Mouse (Mus musculus): ENCODE data around the gene Mrps9. TPM values are rescaled to one million over a fixed set of nuclear protein-coding genes. Genes with fewer than 3 reads are reported as not detected.

Gene Mrps9
- polyA plus RNA-seq (2012; rRNA removed): 14.2 and 26.8 TPM in 2 replicates

GRCm38 (mm10) chr1:42850663-42851397 lies at the start of gene Mrps9:
Gene Mrps9, plus strand, starts transcription at chr1:42851233.
- TF ChIP-seq CTCF (IDR thresholded peaks at IDR 0.05; ENCODE audit: insufficient read depth, low read length) (no peak), POLR2A (IDR thresholded peaks at IDR 0.05; ENCODE audit: borderline replicate concordance, extremely low read depth, low read depth, low read length) (peak; percentile 78; the same call in 1 of the 2 replicates)
- no peaks in the 10 kb centered on the region; the same call in 1 of the 2 replicates for H3K4me1 ChIP-seq (ENCODE audit: control insufficient read depth, insufficient read depth, low read length)
- WGBS: under 1% methylated on average over 23 of the region's 23 CpGs
- H3K4me3 ChIP-seq (replicated peaks; ENCODE audit: extremely low read depth, low read depth, low read length): peak within 1 kb of the TSS; percentile 74
- DNase-seq: peak; percentile 98

GRCm38 (mm10) chr1:42813301-42813845 lies 37.7 kb upstream of the Mrps9 start:
- no peak for TF ChIP-seq POLR2A (IDR thresholded peaks at IDR 0.05; ENCODE audit: borderline replicate concordance, extremely low read depth, low read depth, low read length)
- no peak for TF ChIP-seq CTCF (IDR thresholded peaks at IDR 0.05; ENCODE audit: insufficient read depth, low read length)
- Histone ChIP-seq H3K4me1 (ENCODE audit: control insufficient read depth, insufficient read depth, low read length) (no peaks in the 10 kb centered on the region), H3K4me3 (replicated peaks; ENCODE audit: extremely low read depth, low read depth, low read length) (no peak overlapping the region)
- DNase-seq: no peak
- 89% methylated on average over 6 of the region's 6 CpGs for WGBS

GRCm38 (mm10) chr1:42814798-42815619 lies 36.0 kb upstream of the Mrps9 start:
- WGBS: 82% methylated on average over 15 of the region's 15 CpGs
- TF ChIP-seq CTCF (IDR thresholded peaks at IDR 0.05; ENCODE audit: insufficient read depth, low read length): no peak
- Histone ChIP-seq H3K4me3 (replicated peaks; ENCODE audit: extremely low read depth, low read depth, low read length) (no peak overlapping the region), H3K4me1 (ENCODE audit: control insufficient read depth, insufficient read depth, low read length) (no peaks in the 10 kb centered on the region)
- no peak for DNase-seq

- WGBS: under 1% methylated on average over 21 of the region's 21 CpGs
- Histone ChIP-seq H3K4me1 (ENCODE audit: control insufficient read depth, insufficient read depth, low read length) (no peaks in the 10 kb centered on the region; the same call in 1 of the 2 replicates), H3K4me3 (replicated peaks; ENCODE audit: extremely low read depth, low read depth, low read length) (peak overlapping the region; percentile 74)
- no peak for DNase-seq
- TF ChIP-seq CTCF (IDR thresholded peaks at IDR 0.05; ENCODE audit: insufficient read depth, low read length): no peak
- TF ChIP-seq POLR2A (IDR thresholded peaks at IDR 0.05; ENCODE audit: borderline replicate concordance, extremely low read depth, low read depth, low read length): no peak
Observed at GRCm38 (mm10) chr1:42851398-42851767, 350 bp downstream of the Mrps9 start.

GRCm38 (mm10) chr1:42851810-42852209 lies 777 bp downstream of the Mrps9 start:
- WGBS: 4% methylated on average over 16 of the region's 16 CpGs
- DNase-seq: no peak
- TF ChIP-seq CTCF (IDR thresholded peaks at IDR 0.05; ENCODE audit: insufficient read depth, low read length) (no peak), POLR2A (IDR thresholded peaks at IDR 0.05; ENCODE audit: borderline replicate concordance, extremely low read depth, low read depth, low read length) (no peak)
- Histone ChIP-seq H3K4me3 (replicated peaks; ENCODE audit: extremely low read depth, low read depth, low read length) (peak overlapping the region; percentile 74), H3K4me1 (ENCODE audit: control insufficient read depth, insufficient read depth, low read length) (no peaks in the 10 kb centered on the region; the same call in 1 of the 2 replicates)

GRCm38 (mm10) chr1:42864719-42865250 lies 13.8 kb downstream of the Mrps9 start:
- Histone ChIP-seq H3K4me1 (ENCODE audit: control insufficient read depth, insufficient read depth, low read length) (no peaks in the 10 kb centered on the region), H3K4me3 (replicated peaks; ENCODE audit: extremely low read depth, low read depth, low read length) (no peak overlapping the region)
- no peak for DNase-seq
- WGBS: 95% methylated on average over 5 of the region's 5 CpGs
- TF ChIP-seq POLR2A (IDR thresholded peaks at IDR 0.05; ENCODE audit: borderline replicate concordance, extremely low read depth, low read depth, low read length) (no peak), CTCF (IDR thresholded peaks at IDR 0.05; ENCODE audit: insufficient read depth, low read length) (no peak)

GRCm38 (mm10) chr1:42865336-42865939 lies 14.4 kb downstream of the Mrps9 start:
- Histone ChIP-seq H3K4me3 (replicated peaks; ENCODE audit: extremely low read depth, low read depth, low read length) (no peak overlapping the region), H3K4me1 (ENCODE audit: control insufficient read depth, insufficient read depth, low read length) (no peaks in the 10 kb centered on the region)
- DNase-seq: no peak
- WGBS: 93% methylated on average over 4 of the region's 4 CpGs
- TF ChIP-seq POLR2A (IDR thresholded peaks at IDR 0.05; ENCODE audit: borderline replicate concordance, extremely low read depth, low read depth, low read length) (no peak), CTCF (IDR thresholded peaks at IDR 0.05; ENCODE audit: insufficient read depth, low read length) (no peak)

- no peak for DNase-seq
- Histone ChIP-seq H3K4me3 (replicated peaks; ENCODE audit: extremely low read depth, low read depth, low read length) (no peak overlapping the region), H3K4me1 (ENCODE audit: control insufficient read depth, insufficient read depth, low read length) (no peaks in the 10 kb centered on the region)
- WGBS: 85% methylated on average over 4 of the region's 4 CpGs
- 0 out of 2 replicates have a peak, but pooled peaks have one; percentile 6 for TF ChIP-seq CTCF (IDR thresholded peaks at IDR 0.05; ENCODE audit: insufficient read depth, low read length)
- TF ChIP-seq POLR2A (IDR thresholded peaks at IDR 0.05; ENCODE audit: borderline replicate concordance, extremely low read depth, low read depth, low read length): no peak
Observed at GRCm38 (mm10) chr1:42865986-42866385, 15.0 kb downstream of the Mrps9 start.

- 89% methylated on average over 3 of the region's 3 CpGs for WGBS
- no peak for TF ChIP-seq POLR2A (IDR thresholded peaks at IDR 0.05; ENCODE audit: borderline replicate concordance, extremely low read depth, low read depth, low read length)
- no peak for TF ChIP-seq CTCF (IDR thresholded peaks at IDR 0.05; ENCODE audit: insufficient read depth, low read length)
- Histone ChIP-seq H3K4me3 (replicated peaks; ENCODE audit: extremely low read depth, low read depth, low read length) (no peak overlapping the region), H3K4me1 (ENCODE audit: control insufficient read depth, insufficient read depth, low read length) (no peaks in the 10 kb centered on the region)
- no peak for DNase-seq
Observed at GRCm38 (mm10) chr1:42867188-42867587, 16.2 kb downstream of the Mrps9 start.

All from lung, adult 2 months (tissue).